Mouse (Mus musculus): ENCODE results near the gene Slc35f1.

Gene Slc35f1

DNA sequence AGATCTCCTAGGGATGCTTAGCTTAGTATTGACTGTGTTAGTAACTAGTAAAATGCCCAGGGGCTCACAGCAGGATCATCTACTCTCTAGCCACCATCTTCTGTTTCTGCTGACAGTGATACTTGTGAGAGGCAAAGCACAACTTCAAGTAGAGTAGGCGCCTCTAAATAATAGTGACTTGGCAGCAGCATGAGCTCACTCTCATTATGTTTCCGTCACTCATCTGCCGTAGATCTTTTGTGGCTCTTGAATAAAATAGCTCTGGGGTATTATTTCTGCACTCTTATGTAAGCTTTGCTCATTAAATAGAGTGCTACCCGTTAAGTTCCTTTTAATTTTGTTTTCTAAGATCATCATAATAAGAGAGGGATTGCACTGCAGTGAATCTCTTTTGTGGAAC, 107.1 kb downstream of the Slc35f1 start:
- 36% methylated on average over 4 of the region's 4 CpGs for WGBS

DNA sequence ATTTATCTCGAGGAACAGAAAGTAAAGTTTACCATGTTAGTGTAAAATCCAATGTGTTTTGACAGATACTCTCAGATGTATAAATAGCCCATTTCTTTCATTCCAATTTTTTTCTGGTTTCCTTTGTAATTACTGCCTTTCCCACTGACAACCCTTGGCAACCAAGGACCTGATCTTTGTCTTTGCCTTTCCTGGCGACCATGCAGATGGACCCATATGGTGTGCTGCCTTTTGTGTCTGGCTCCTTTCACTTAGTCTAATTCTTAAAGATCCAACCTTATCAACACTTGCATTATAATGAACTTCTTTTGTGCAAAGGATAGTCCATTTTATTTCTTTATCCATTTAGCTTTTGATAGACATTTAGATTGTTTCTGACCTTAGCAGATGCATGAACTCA, 117.5 kb downstream of the Slc35f1 start:
- 46% methylated on average over 2 of the region's 2 CpGs for WGBS

DNA sequence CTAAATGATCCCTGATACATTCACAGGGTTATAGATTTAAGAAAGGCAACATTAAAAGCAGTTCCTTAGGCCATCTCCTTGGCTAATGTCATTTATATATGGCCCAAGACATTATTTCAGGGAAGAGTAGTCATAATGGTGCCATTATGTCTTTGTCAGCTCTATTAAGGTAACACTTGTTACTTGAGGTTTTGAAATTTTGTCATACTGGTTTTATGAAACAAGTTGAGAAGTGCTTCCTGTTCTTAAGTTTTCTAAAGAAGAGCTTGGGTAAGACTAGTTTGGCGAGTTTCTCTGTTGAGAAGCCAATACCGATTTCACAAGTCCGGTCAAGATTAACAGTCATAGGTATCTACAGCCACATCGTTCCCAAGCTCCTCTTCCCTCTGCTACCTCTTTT, 122.5 kb downstream of the Slc35f1 start:
- WGBS, result 93% methylated on average over 4 of the region's 4 CpGs

DNA sequence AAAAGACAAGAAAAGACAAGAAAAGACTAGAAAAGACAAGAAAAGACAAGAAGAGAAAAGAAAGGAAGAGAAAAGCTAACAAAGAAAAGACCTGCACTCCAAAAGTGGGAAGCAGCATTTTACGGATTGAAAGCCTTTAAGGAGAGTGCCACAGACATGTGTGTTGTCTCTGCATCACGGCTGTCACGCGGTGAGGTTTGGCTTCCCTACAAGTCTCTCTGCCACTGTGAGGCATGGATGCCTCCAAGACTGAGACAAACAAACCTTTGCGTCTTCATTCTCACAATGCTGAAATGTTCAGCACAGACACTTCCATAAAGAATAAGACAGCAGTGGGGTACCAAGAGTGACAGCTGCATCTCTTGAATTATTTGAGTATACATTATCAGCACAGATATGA, 124.0 kb downstream of the Slc35f1 start:
- WGBS, result 61% methylated on average over 5 of the region's 5 CpGs

DNA sequence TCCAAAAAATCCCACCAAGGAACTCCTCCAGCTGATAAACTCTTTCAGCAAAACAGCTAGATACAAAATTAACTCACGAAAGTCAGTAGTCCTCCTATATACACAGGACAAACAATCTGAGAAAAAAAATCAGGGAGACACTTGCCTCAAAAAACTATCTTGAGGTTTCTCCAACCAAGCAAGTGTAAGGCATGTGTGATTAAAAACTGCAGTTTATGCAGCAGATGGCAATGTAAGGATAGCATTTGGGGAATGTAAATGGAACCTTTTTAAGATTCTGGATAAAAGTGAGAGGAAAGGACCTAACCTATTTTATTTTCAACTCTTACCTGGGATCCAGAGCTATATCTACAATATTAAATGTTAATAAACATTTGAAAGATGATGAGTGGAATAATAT, 129.3 kb downstream of the Slc35f1 start:
- WGBS, result 52% methylated on average over 1 of the region's 1 CpGs

DNA sequence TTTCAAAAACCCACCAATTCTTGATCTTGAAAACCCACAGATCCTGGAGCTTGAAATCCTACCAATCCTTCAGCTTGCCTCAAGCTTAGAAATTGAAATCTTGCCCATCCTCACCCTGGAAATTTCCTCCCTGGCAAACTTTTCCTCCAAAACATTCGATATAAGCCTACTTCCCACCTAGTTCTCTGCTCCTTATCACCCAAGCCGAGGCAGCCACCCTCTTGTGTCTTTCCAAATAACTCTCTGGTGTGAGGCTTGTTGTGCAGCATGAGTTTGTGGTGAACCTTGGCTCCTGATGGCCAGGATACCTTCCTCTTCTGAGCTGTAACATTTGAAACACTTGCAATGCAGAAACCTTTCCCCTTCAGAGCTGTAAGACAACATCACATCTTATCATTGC, 132.6 kb downstream of the Slc35f1 start:
- 49% methylated on average over 2 of the region's 2 CpGs for WGBS

DNA sequence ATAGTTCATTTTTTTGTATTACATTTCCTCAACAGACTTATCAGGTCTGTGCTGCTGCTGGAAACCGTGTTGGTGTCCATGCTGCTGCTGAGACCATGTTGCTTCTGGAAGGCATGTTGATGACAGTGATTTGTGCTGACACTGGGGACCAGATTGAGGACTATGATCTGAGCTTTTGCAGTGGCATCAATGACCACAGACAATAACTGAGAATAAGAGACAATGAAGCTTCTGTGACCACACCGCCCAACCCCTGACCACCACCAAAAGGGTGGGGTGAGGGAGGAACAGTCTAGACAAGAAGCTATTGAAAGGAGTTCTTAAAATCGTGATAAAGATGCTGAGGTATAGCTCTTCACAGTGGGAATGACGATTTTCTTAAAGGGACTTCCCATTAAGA, 135.4 kb downstream of the Slc35f1 start:
- 69% methylated on average over 4 of the region's 4 CpGs for WGBS

DNA sequence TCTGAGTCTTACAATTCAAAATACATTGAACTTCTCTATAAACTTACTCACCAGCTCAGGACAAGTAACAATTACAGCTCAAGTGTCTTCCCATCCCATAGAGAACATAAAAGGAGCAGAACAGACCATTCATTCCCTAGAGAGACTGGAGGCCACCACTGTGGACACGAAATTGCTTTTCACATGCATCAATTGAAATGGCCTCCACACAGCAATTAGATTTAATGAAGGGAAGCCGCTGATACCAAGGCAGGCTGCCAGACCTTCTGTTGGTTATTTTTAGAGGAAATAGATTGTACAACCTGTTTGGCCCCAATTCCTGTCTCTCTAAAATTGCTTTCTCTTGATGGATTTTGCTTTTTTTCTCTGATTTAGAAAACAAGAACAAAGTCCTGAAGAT, 150.5 kb downstream of the Slc35f1 start:
- 51% methylated on average over 2 of the region's 2 CpGs for WGBS

DNA sequence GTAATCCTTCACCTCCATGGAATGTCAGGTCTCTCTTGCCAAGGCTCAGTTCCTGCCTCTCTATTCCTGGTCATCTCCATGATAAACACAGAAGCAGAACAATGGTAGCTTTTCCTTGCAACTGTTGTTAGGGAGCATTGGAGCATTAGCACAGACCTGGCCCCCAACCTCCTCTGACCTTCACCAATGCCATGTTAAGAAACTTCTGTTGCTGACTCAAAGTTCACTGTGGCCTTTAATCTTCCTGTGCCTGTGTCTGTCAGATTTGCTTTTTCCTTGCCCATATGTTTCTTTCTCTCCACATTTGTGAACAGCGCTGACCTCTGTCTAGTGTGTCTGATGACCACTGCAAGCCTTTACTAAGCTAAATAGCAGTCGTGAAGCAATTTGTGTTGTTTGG, 170.5 kb downstream of the Slc35f1 start:
- WGBS, result 83% methylated on average over 2 of the region's 2 CpGs

DNA sequence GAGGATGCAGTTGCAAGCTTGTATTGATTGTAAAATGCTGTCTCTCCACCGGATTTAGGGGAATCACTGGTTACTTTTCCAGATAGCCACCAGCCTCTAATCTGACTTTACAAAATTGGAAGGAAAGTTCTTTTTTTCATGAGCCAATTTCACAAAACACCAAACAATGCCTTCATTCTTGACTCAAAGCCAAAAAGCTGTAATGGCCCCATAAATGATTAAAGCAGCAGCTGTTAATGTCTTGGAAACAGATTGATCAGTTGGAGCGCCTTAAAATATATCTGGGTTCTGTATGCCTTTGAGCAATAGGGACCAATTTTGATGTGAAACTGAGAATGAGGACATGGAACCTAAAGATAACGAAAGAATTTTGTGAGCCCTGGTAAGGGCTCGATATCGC, 174.6 kb downstream of the Slc35f1 start:
- 82% methylated on average over 5 of the region's 5 CpGs for WGBS

DNA sequence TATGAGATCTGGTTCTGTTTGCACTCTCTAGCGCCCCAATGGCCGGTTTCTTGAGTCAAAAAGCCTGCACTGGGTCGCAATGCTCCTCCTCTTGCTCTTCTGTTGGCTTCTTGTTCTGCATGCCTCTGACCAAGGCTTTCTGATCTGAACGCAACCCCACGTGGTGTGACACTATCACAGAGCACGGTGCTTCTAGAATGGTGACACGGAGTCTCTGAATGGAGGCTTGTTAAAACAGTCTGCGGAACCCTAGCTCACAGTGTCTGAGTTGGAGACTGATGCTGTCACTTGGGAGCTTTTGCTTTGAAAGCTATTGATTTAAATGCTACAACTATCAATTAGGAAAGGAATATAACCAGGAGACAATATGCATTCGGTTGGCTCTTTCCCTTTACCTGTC, 183.8 kb downstream of the Slc35f1 start:
- 81% methylated on average over 9 of the region's 9 CpGs for WGBS

DNA sequence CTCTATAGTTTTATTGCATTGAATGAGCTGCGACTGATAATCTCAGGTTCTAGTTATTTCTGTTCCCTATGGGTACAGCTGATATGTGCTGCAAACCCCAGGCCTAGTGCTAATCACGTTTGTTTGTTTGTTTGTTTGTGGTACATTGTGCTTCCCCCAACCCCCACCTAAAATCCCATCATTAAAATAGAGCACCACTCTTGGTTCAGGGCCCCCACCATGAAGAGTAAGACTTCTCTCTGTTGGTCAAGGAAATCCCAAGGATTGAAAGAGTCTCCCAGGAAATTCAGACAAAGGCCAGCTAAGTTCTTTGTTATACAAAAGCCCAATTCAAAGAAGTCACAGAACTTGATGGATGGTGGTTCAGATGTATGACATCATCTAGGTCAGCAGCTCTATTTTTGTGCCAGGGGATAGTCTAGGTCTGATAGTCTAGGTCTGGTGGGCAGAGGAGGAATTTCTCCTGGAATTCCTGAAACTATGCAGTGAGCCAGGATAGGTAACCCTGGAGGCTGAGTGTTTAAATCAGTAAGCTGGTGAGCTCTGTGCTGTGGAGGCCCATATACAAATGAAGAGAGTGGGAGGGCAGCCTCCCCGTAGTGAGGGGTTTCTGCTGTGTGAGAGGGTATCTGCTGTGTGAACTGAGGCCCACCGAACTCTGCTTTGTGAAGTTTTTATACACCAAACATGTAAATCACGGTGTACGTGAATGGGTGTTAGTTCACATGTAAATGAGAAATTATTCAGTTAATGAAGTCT, 187.1 kb downstream of the Slc35f1 start:
- WGBS, result 60% methylated on average over 6 of the region's 6 CpGs

DNA sequence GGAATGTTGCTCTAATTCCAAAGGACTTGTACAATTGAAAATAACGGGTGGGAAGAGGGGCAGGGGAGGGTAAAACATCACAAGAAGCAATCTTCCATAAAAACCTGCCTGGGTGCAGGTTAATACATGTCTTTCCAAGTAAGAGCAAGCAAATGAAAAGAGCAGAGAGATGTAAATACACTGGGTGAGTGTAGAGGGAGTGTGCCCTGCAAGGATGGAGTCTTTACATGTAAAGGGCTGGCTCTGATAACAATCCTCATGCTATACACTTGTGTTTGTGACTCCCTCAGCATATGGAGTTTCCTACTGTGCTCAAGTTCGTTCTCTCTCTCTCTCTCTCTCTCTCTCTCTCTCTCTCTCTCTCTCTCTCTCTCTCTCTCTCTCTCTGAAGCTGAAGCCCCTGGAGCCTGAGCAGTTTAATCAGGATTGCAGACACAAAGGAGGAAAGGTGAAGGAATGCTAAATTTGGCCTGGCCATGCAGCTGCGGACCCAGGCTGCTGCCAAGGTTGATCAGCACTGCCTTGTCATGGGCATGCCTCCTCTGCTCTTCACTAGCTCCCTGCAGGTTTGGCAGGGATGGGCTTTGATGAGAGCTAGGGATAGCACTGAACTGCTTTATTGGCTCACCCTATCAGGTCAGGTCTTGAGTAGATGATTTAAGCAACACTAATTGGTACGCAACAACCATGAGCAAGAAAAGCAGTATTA, 187.9 kb downstream of the Slc35f1 start:
- WGBS, result 63% methylated on average over 4 of the region's 4 CpGs

DNA sequence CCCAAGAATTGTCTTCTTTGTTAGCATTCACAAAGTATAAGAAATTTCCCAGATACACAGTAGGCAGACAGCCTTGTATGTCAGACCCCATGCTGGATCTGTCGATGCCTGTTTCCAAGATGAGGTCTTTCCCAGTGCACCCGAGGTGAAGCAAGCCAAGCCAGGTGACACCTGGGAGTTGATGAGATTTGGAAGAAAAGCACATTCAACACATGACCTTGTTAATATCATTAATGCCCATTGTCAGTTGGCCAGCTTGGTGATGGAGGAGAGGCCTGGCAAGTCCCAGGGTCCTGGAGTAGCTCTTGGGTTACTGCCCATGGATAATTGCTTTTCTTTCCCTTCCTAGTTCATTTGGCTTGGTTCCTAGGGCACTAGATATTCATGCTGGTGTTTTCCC, 214.6 kb downstream of the Slc35f1 start:
- WGBS, result 31% methylated on average over 2 of the region's 2 CpGs

DNA sequence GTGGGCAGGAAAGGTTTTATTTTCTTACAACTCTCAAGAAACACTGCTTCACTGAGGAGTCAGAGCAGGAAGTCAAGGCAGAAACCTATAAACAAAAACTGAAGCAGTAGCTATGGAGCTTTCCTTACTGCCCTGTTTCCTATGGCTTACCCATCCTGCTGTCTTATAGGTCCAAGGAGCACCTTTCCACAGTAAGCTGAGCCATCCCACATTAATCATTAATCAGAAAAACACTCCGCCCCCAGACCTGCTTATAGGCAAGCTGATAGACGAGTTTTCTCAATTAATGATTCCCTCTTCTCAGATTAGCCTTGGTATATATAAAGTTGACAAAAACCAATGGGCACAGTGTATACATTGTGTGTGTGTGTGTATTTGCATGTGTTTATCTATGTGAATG, 221.4 kb downstream of the Slc35f1 start:
- 86% methylated on average over 2 of the region's 2 CpGs for WGBS

DNA sequence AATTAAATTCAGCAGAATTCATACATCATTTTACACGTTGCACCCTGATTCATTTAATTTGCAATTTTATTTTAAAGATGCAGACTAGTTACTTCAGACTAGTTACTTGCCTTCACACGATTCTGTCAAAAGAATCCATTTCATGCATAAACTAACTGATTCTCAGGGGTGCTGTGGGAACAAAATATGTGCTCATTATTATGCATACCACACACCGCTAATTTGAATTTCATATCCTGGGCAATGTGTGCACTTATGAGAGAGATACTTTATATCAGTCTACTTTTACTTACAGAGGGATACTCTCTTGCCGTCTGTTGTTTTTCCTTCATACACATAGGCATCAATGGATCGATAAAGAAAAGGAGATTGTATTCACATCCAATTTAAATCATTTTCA, 228.4 kb downstream of the Slc35f1 start:
- WGBS, result 58% methylated on average over 5 of the region's 5 CpGs

DNA sequence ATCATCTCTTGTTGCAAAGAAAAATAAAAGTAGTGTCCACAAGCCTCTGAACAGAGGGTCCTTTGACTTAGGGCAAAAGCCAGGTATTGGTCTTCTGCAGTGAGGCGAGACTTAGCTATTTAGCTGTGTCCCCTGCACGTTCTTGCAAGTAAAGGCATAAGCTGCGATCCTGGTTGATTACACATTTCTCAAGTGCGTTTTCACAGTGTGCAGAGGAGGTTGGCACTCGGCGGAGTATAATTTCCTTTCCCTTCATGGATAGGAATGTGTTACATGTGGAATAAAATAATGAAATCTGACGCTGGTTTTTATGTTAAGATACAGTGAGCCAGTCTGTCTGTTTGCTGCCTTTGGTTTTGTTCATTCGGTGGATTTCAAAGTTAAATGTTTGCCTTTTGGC, 232.8 kb downstream of the Slc35f1 start:
- WGBS, result 36% methylated on average over 8 of the region's 8 CpGs

DNA sequence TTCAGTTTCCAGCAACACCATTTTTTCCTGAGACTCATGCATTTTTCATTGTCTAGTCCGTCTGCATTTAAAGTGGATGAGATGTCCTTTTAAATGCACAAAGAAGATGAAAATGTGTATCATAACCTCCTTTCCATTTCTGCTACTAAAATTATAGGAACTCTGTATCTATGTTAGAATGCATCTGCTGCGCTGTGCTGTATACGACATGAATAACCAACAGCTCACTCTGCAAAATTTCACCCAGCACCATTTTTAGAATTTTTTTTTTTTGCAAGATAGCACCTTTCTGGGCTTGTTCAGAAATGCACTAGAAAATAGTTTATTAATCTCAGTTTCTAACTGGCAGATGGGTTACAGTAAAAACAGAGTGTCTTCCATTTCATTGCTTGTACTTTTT, 236.0 kb downstream of the Slc35f1 start:
- WGBS, result 43% methylated on average over 3 of the region's 3 CpGs

DNA sequence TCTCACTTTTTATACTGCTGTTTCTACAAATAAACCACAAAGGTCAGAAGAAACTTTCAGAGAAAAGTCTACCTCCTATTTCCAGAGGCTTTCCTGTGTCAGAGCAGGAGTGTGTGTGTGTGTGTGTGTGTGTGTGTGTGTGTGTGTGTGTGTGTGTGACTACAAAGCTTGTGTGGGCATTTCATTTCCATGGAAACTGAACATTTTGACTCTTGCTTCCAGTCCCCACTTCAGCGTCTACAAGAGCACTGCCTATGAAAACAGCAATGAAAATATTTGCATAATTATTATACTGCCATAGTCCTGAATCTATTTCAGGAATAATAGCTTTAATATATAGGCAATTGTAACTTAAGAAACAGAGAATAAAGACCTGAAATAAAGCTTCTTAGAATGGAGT, 241.8 kb downstream of the Slc35f1 start:
- WGBS, result 35% methylated on average over 1 of the region's 1 CpGs

DNA sequence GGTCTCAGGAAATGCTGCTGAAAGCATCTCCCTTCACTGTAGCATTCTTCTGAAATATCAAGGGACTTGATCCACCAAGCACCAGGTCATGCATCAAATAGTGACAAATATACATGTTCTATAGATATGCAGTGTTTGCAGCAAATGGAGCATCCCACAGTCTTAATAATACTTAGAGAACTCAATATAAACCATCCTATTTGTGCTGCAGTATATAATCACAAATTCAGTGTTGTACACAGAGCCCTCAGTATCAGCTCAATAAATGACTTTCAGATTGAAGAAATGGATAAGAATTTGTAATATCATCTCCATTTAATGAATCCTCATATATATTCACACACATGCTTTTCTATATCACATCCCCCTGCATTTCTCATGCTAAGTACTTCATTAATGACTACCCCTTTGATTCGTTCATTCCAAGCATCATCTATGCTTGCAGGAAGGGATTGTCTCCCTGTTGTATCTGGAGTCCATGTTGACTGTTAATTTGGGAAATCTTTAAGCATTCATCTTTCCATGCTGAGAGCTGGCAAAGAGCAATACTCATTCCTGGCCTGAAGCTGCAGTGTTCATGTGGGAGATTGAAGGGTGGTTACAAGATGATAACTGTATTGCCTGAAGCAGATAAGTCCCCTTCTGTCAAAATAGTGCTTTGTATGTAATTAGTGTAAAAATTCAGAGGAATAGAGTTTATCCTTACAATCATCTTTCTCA, 249.9 kb downstream of the Slc35f1 start:
- 45% methylated on average over 1 of the region's 1 CpGs for WGBS

DNA sequence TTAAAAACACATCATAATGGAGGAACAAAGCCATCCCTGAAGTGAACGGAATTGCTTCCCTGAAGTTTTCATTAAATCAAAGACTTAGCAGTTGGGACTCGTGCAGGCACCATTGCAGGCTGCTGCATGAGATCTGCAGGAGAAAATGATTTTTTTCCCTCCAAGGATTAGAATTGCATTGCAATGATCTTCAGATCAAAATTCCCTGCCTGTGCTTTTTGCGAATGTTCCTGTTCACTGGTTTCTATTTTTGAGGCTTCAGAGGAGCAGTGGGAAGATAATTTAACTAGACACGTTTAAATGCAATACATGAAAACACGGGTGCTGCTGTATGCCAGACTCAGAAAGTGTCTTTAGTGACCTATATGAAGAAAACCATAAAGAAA, 250.5 kb downstream of the Slc35f1 start:
- WGBS, result 39% methylated on average over 5 of the region's 5 CpGs

DNA sequence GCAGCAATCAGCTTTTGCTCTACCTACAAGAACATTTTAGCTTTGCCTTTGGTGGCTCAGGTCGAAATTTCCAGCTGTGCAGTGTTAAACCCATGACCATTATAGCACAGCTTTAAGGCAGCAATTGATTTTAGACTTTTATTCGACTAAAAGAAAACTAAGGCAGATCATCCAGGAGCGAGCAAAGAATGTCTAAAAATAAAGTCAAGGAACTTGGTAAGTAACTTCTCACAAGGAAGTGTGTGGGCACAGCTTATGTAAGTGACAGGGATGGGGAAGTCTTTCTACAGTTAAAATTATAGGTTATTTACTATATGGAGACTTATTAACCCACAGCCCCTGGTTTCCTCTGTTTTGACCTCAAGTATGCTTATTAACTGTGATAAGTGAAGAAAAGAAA, 262.2 kb downstream of the Slc35f1 start:
- 47% methylated on average over 3 of the region's 3 CpGs for WGBS

DNA sequence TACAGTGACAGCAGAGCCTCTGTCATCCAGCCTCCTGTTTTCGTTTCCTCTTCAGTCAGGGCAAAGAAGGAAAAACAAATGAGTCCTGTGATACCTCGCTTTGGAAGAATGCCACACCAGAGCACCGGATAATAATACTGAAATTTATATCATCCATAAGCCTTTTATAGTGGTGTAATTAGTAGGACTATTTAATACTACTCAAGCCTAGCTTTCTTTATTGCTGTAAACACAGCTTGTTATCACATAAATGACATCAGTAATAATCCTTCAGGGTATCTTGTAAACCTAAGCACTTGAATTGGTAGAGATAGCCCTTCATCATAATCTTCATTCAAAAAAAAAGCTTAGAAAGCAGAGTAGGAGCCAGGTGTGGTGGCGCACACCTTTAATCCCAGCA, 266.4 kb downstream of the Slc35f1 start:
- WGBS, result 66% methylated on average over 4 of the region's 4 CpGs

All from cerebral cortex, adult 2 months (tissue).